Mouse (Mus musculus) kidney, adult 2 months (tissue): ENCODE data around the gene C2cd3.

ENCODE experiments used
- CTCF ChIP-seq: fragments of 200-500 bp; conservative IDR thresholded peaks from 2 replicates; pipeline ENCODE4 v1.5.1; 2011; ENCODE audit warnings: low read depth, mild to moderate bottlenecking, control low read depth, low read length, moderate library complexity, mixed read lengths; ENCODE audit not compliant: insufficient read depth, insufficient read length
- POLR2A ChIP-seq: fragments of 200-500 bp; IDR thresholded peaks from one replicate; pipeline ENCODE4 v1.6.1; 2011; ENCODE audit warnings: low read depth, low read length, control low read depth

GRCm38 (mm10) chr7:100511602-100512001, 139.6 kb downstream of the C2cd3 start:
- TF ChIP-seq CTCF (no peak), POLR2A (no peak)
